Mouse (Mus musculus) limb, embryonic 13.5 days (tissue): ENCODE data around the gene Traf3ip3. TPM values are rescaled to one million over a fixed set of nuclear protein-coding genes. Genes with fewer than 3 reads are reported as not detected.

Experiments used
- ATAC-seq: fragments of 200-750 bp; cut with Nextera tagmentation; 2 replicates; pipeline ENCODE4 v1.8.0; 2017; ENCODE audit warnings: low read depth, moderate number of reproducible peaks, moderate TSS enrichment; ENCODE audit not compliant: low FRiP score
- H3K27ac ChIP-seq: fragments of 300-500 bp; sonication (generic); 2 replicates; pipeline ENCODE4 v1.5.1; 2015; ENCODE audit warnings: inconsistent platforms, mild to moderate bottlenecking, moderate library complexity
- H3K27me3 ChIP-seq: fragments of 300-500 bp; sonication (generic); 2 replicates; pipeline ENCODE4 v1.6.1; 2015; ENCODE audit warnings: mild to moderate bottlenecking, inconsistent platforms
- H3K36me3 ChIP-seq: fragments of 300-500 bp; sonication (generic); 2 replicates; pipeline ENCODE4 v1.6.1; 2015; ENCODE audit warnings: inconsistent platforms, mild to moderate bottlenecking, moderate library complexity
- H3K4me1 ChIP-seq: fragments of 300-500 bp; sonication (generic); 2 replicates; pipeline ENCODE4 v1.6.1; 2015; ENCODE audit warnings: inconsistent platforms
- H3K4me2 ChIP-seq: fragments of 300-500 bp; sonication (generic); replicated peaks from 2 replicates; pipeline ENCODE4 v1.6.1; 2015; ENCODE audit warnings: inconsistent platforms, mild to moderate bottlenecking, moderate library complexity
- H3K4me3 ChIP-seq: fragments of 300-500 bp; sonication (generic); 2 replicates; pipeline ENCODE4 v1.5.1; 2015; ENCODE audit warnings: moderate library complexity, mild to moderate bottlenecking, inconsistent platforms
- H3K9ac ChIP-seq: fragments of 300-500 bp; sonication (generic); 2 replicates; pipeline ENCODE4 v1.6.1; 2015; ENCODE audit warnings: mild to moderate bottlenecking, inconsistent platforms
- H3K9me3 ChIP-seq: fragments of 300-500 bp; sonication (generic); 2 replicates; pipeline ENCODE4 v1.6.1; 2016; ENCODE audit warnings: inconsistent platforms
- WGBS: fragments of 180-500 bp; shearing (Covaris S2); methylation state at CpG from one replicate; pipeline ENCODE4 v1.1.7; 2015; 5-methylcytosine and 5-hydroxymethylcytosine counted together
- polyA plus RNA-seq: library from polyadenylated mRNA; unstranded; fragments of >200 nt; fragmentation: Nextera tagmentation; extraction: Ambion mirVana; gene quantifications from 2 replicates; pipeline ENCODE4 v1.2.1, GENCODE M21; 2015

Gene Traf3ip3
- polyA plus RNA-seq, 1 experiment from 2014 or later = 11.6 TPM

- Histone ChIP-seq H3K36me3 (no peaks in the 10 kb centered on the region), H3K4me1 (no peaks in the 10 kb centered on the region), H3K4me3 (no peak overlapping the region), H3K4me2 (no peak overlapping the region), H3K27ac (no peak overlapping the region), H3K27me3 (no peaks in the 10 kb centered on the region), H3K9ac (no peak overlapping the region), H3K9me3 (no peaks in the 10 kb centered on the region)
- 38% methylated on average over 2 of the region's 2 CpGs for WGBS
- ATAC-seq = no peak
Measured at GRCm38 (mm10) chr1:193203821-193204220, 2.3 kb upstream of the Traf3ip3 start.

- Histone ChIP-seq H3K27me3 (no peaks in the 10 kb centered on the region), H3K4me1 (no peaks in the 10 kb centered on the region), H3K4me2 (no peak overlapping the region), H3K9me3 (no peaks in the 10 kb centered on the region), H3K36me3 (no peaks in the 10 kb centered on the region), H3K4me3 (no peak overlapping the region), H3K27ac (no peak overlapping the region), H3K9ac (no peak overlapping the region)
- ATAC-seq = no peak
- WGBS = 86% methylated on average over 8 of the region's 8 CpGs
Measured at GRCm38 (mm10) chr1:193200640-193201382, 692 bp downstream of the Traf3ip3 start.

GRCm38 (mm10) chr1:193198312-193198711, 3.2 kb downstream of the Traf3ip3 start:
- H3K4me3 ChIP-seq = no peak overlapping the region
- no peaks in the 10 kb centered on the region for H3K36me3 ChIP-seq
- WGBS = 82% methylated on average over 2 of the region's 2 CpGs
- H3K27ac ChIP-seq = no peak overlapping the region
- no peak overlapping the region for H3K4me2 ChIP-seq
- no peak for ATAC-seq
- H3K9me3 ChIP-seq = no peaks in the 10 kb centered on the region
- H3K9ac ChIP-seq = no peak overlapping the region
- no peaks in the 10 kb centered on the region for H3K4me1 ChIP-seq
- no peaks in the 10 kb centered on the region for H3K27me3 ChIP-seq

GRCm38 (mm10) chr1:193197494-193198205, 3.9 kb downstream of the Traf3ip3 start:
- Histone ChIP-seq H3K4me2 (no peak overlapping the region), H3K9me3 (no peaks in the 10 kb centered on the region), H3K27ac (no peak overlapping the region), H3K4me1 (no peaks in the 10 kb centered on the region), H3K4me3 (no peak overlapping the region), H3K36me3 (no peaks in the 10 kb centered on the region), H3K27me3 (no peaks in the 10 kb centered on the region), H3K9ac (no peak overlapping the region)
- no peak for ATAC-seq
- WGBS = 87% methylated on average over 18 of the region's 18 CpGs

- Histone ChIP-seq H3K27ac (no peak overlapping the region), H3K36me3 (no peaks in the 10 kb centered on the region), H3K4me3 (no peak overlapping the region), H3K27me3 (no peaks in the 10 kb centered on the region), H3K4me2 (no peak overlapping the region), H3K9me3 (no peaks in the 10 kb centered on the region), H3K9ac (no peak overlapping the region), H3K4me1 (peaks cover 13% of the 10 kb centered on the region)
- WGBS = 58% methylated on average over 3 of the region's 3 CpGs
- no peak for ATAC-seq
Measured at GRCm38 (mm10) chr1:193195169-193195810, 6.2 kb downstream of the Traf3ip3 start.

- Histone ChIP-seq H3K36me3 (no peaks in the 10 kb centered on the region), H3K4me2 (no peak overlapping the region), H3K4me1 (peaks cover 20% of the 10 kb centered on the region), H3K9ac (no peak overlapping the region), H3K4me3 (no peak overlapping the region), H3K27ac (no peak overlapping the region), H3K9me3 (no peaks in the 10 kb centered on the region), H3K27me3 (no peaks in the 10 kb centered on the region)
- no peak for ATAC-seq
- 77% methylated on average over 3 of the region's 3 CpGs for WGBS
Measured at GRCm38 (mm10) chr1:193194416-193195140, 6.9 kb downstream of the Traf3ip3 start.

- no peak overlapping the region for H3K4me2 ChIP-seq
- H3K9me3 ChIP-seq = no peaks in the 10 kb centered on the region
- H3K4me1 ChIP-seq = peaks cover 37% of the 10 kb centered on the region
- 91% methylated on average over 7 of the region's 7 CpGs for WGBS
- no peak for ATAC-seq
- H3K9ac ChIP-seq = no peak overlapping the region
- no peak overlapping the region for H3K27ac ChIP-seq
- H3K27me3 ChIP-seq = no peaks in the 10 kb centered on the region
- no peak overlapping the region for H3K4me3 ChIP-seq
- no peaks in the 10 kb centered on the region for H3K36me3 ChIP-seq
Measured at GRCm38 (mm10) chr1:193191675-193192283, 9.7 kb downstream of the Traf3ip3 start.

- Histone ChIP-seq H3K36me3 (no peaks in the 10 kb centered on the region), H3K27ac (peak overlapping the region; percentile 80), H3K4me2 (peak overlapping the region; percentile 30), H3K4me3 (no peak overlapping the region), H3K9ac (no peak overlapping the region), H3K4me1 (peaks cover 37% of the 10 kb centered on the region), H3K27me3 (no peaks in the 10 kb centered on the region), H3K9me3 (no peaks in the 10 kb centered on the region)
- peak; percentile 45 for ATAC-seq
- 32% methylated on average over 3 of the region's 3 CpGs for WGBS
Measured at GRCm38 (mm10) chr1:193189771-193190170, 11.7 kb downstream of the Traf3ip3 start.

- peak overlapping the region; percentile 30 for H3K4me2 ChIP-seq
- 7% methylated on average over 9 of the region's 9 CpGs for WGBS
- H3K27ac ChIP-seq = peak overlapping the region; percentile 80
- H3K9ac ChIP-seq = no peak overlapping the region
- H3K27me3 ChIP-seq = no peaks in the 10 kb centered on the region
- no peaks in the 10 kb centered on the region for H3K9me3 ChIP-seq
- peak; percentile 93 for ATAC-seq
- no peaks in the 10 kb centered on the region for H3K36me3 ChIP-seq
- peaks cover 41% of the 10 kb centered on the region for H3K4me1 ChIP-seq
- no peak overlapping the region for H3K4me3 ChIP-seq
Measured at GRCm38 (mm10) chr1:193189151-193189621, 12.3 kb downstream of the Traf3ip3 start.

GRCm38 (mm10) chr1:193188257-193188656, 13.2 kb downstream of the Traf3ip3 start:
- Histone ChIP-seq H3K4me1 (peaks cover 41% of the 10 kb centered on the region), H3K4me3 (no peak overlapping the region), H3K27me3 (no peaks in the 10 kb centered on the region), H3K4me2 (no peak overlapping the region), H3K36me3 (no peaks in the 10 kb centered on the region), H3K9me3 (no peaks in the 10 kb centered on the region), H3K27ac (peak overlapping the region; percentile 80; the same call in 1 of the 2 replicates), H3K9ac (no peak overlapping the region)
- no peak for ATAC-seq
- 76% methylated on average over 6 of the region's 6 CpGs for WGBS

GRCm38 (mm10) chr1:193181104-193181503, 20.4 kb downstream of the Traf3ip3 start:
- 0 out of 2 replicates have a peak, but pooled peaks cover 4% of the 10 kb centered on the region for H3K4me1 ChIP-seq
- H3K27me3 ChIP-seq = no peaks in the 10 kb centered on the region
- no peaks in the 10 kb centered on the region; the same call in none of the 2 replicates for H3K36me3 ChIP-seq
- no peak overlapping the region for H3K9ac ChIP-seq
- no peak overlapping the region for H3K4me3 ChIP-seq
- no peak overlapping the region for H3K4me2 ChIP-seq
- WGBS = 86% methylated on average over 3 of the region's 3 CpGs
- H3K27ac ChIP-seq = no peak overlapping the region
- H3K9me3 ChIP-seq = no peaks in the 10 kb centered on the region
- ATAC-seq = no peak
